Mouse (Mus musculus) kidney, adult 2 months (tissue): ENCODE measurements at regions not wholly inside any gene's neighbourhood (a gene's known extent, or its start where the extent isn't known, plus 50 kb on each side); places are given as distances from the start of the nearest gene placed in this dataset.
A peak's percentile ranks its signal among the peaks of the same experiment; 100 is the strongest.

ENCODE experiments used
- DNase-seq: peaks from one replicate; pipeline ENCODE4 v3.0.0; 2021
- H3K27ac ChIP-seq: fragments of 200-500 bp; 2 replicates; pipeline ENCODE4 v1.5.1; 2012; ENCODE audit warnings: low read depth, low read length, control low read depth, inconsistent platforms; ENCODE audit not compliant: insufficient read depth
- H3K27me3 ChIP-seq: fragments of 200-500 bp; replicated peaks from 2 replicates; pipeline ENCODE4 v1.6.1; 2012; ENCODE audit warnings: mild to moderate bottlenecking, moderate library complexity, low read length, inconsistent platforms; ENCODE audit not compliant: control insufficient read depth, insufficient read depth
- H3K36me3 ChIP-seq: fragments of 200-500 bp; 2 replicates; pipeline ENCODE4 v1.6.1; 2012; ENCODE audit warnings: mild to moderate bottlenecking, moderate library complexity, low read length, inconsistent platforms; ENCODE audit not compliant: control insufficient read depth, insufficient read depth
- H3K4me1 ChIP-seq: fragments of 200-500 bp; 2 replicates; pipeline ENCODE4 v1.6.1; 2011; ENCODE audit warnings: low read length; ENCODE audit not compliant: control insufficient read depth, insufficient read depth
- H3K4me3 ChIP-seq: fragments of 200-500 bp; 2 replicates; pipeline ENCODE4 v1.5.1; 2011; ENCODE audit warnings: mild to moderate bottlenecking, low read depth, low read length, control low read depth; ENCODE audit not compliant: insufficient read depth
- CTCF ChIP-seq: fragments of 200-500 bp; conservative IDR thresholded peaks from 2 replicates; pipeline ENCODE4 v1.5.1; 2011; ENCODE audit warnings: low read depth, mild to moderate bottlenecking, control low read depth, low read length, moderate library complexity, mixed read lengths; ENCODE audit not compliant: insufficient read depth, insufficient read length
- POLR2A ChIP-seq: fragments of 200-500 bp; IDR thresholded peaks from one replicate; pipeline ENCODE4 v1.6.1; 2011; ENCODE audit warnings: low read depth, low read length, control low read depth
- WGBS: fragments of 180-500 bp; shearing (Covaris S2); methylation state at CpG from one replicate; pipeline ENCODE4 v1.1.7; 2018; 5-methylcytosine and 5-hydroxymethylcytosine counted together

DNA sequence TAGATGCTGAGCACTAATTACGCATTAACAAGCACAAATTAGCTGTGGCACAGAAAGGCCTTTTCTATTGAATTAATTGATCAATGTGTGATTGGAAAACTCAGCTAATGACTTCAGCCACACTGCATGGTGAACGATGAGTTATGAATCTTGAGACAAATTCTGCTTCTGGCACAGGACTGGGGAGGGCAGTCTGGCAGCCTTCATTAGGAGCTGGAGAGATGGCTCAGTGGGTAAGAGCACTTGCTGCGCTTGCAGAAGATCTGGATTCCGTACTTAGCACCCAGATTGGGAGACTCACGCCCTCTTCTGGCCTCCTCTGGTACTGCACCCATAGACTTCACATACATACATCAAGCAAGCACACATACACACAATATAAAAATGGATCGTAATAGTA, 793.3 kb downstream of the Tmem132b start:
- 76% methylated on average over 6 of the region's 6 CpGs for WGBS
- TF ChIP-seq CTCF, result 0 out of 2 replicates have a peak, but pooled peaks have one; percentile 2
- no peak for TF ChIP-seq POLR2A
- no peaks in the 10 kb centered on the region for H3K36me3 ChIP-seq
- no peaks in the 10 kb centered on the region for H3K4me1 ChIP-seq
- no peak overlapping the region for H3K4me3 ChIP-seq
- H3K27me3 ChIP-seq, result no peaks in the 10 kb centered on the region
- DNase-seq, result no peak
- no peak overlapping the region for H3K27ac ChIP-seq

DNA sequence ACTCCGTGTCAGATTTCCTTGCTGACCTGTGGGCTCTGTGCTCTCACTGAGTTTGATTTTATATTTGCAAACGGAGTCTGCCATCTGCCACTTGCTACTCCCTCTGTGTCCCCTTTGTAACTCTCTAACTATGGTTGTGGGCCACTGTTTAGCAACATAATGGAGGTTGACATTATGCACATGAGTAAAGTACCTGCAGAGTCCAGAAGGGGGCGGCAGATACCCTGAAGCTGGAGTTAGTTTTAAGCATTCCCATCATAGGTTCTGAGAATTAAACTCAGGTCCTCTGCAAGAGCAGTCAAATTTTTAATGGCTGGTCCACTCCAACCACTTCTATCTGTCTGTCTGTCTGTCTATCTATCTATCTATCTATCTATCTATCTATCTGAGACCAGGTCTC, 796.7 kb downstream of the Tmem132b start:
- no peaks in the 10 kb centered on the region for H3K36me3 ChIP-seq
- no peak for DNase-seq
- WGBS, result 36% methylated on average over 3 of the region's 3 CpGs

DNA sequence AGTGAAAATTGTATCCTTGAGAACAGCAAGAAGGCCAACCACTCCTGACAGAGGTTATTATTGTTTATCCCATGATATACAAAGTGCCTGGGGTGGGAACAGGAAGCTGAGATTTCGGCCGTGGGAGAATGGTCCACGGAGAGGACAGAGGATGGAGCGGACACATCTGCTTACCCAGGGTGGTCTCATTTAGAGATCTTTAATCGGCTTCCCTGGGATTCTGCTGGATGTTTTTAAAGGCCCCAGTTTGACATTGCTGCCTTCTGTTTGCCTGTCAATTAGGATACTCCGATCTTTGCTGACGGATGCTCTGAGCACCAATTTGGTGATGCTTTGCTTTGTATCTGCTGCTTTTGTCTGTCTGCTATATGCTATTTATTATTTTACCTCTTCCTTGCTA, 803.5 kb downstream of the Tmem132b start:
- TF ChIP-seq POLR2A (no peak), CTCF (no peak)
- H3K27ac ChIP-seq, result no peak overlapping the region
- H3K27me3 ChIP-seq, result no peaks in the 10 kb centered on the region
- H3K4me3 ChIP-seq, result no peak overlapping the region
- DNase-seq, result no peak
- H3K36me3 ChIP-seq, result no peaks in the 10 kb centered on the region
- no peaks in the 10 kb centered on the region for H3K4me1 ChIP-seq
- WGBS, result 72% methylated on average over 7 of the region's 7 CpGs

More for the DNA sequence above, 796.7 kb downstream of the Tmem132b start:
- Histone ChIP-seq H3K4me3 (no peak overlapping the region), H3K27me3 (no peaks in the 10 kb centered on the region), H3K27ac (no peak overlapping the region), H3K4me1 (no peaks in the 10 kb centered on the region)
- no peak for TF ChIP-seq CTCF

DNA sequence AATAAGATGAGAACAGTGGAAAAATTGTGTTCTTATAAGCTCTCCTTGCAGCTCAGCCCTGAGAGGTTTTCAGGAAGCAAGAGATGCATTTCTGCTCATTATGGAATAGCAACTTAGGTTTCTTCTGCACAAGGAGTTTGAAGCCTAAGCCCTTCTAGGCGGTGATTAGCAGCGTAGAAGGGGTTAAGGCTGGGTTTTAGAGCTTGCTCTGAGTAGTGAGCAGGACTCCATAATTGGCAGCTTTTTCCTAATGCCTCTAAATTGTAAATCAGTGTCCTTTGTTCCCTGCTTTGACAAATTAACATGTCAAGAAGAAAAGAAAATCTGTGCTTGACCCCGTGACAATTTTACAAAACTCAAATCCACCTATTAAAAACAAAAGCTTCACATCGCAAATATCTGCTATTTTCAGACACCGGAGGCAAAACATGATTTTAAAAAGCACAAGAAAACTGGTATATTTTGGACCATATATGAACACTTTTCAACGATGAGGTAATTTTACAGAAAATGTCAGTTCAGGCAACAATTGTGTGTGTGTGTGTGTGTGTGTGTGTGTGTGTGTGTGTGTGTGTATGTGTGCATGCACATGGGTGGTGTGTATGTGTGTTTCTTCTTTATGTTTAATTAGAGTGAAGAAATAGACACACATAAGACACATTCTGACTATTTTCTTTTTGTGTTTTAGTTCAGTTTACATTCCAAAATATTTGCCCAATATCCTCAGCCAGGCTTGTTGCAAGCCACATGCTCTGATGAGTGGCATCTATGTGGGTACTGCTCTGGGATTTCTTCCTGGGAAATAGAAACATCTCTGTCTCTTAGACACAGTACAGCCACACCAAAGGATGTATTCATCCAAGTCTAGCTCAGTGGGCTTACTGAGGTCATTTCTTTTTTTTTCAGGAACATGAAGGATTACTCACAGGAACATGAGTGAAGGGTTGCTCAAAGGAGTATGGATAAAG, 804.3 kb downstream of the Tmem132b start:
- Histone ChIP-seq H3K4me1 (no peaks in the 10 kb centered on the region), H3K27me3 (no peaks in the 10 kb centered on the region), H3K36me3 (no peaks in the 10 kb centered on the region), H3K4me3 (no peak overlapping the region), H3K27ac (no peak overlapping the region)
- DNase-seq, result no peak
- TF ChIP-seq POLR2A, result no peak
- no peak for TF ChIP-seq CTCF
- 70% methylated on average over 6 of the region's 6 CpGs for WGBS

DNA sequence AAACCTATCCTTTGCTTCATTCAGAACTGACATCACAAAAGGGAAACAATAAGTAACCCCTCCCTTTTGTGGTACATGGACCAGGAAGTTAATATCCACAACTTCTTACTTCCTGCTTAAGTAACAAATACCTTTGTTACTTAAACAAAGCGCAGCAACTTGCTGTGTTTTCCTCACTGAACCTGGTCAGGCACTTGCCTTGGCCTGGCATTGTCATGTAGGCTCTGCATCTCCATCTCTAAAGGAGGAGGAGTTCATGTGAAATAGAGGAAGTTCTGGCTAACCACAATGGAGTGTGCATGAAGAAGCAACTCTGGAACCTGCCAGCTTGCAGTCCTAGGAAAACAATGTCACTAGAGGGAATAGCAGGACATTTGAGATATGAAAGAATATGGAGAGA, 806.3 kb downstream of the Tmem132b start:
- Histone ChIP-seq H3K27me3 (no peaks in the 10 kb centered on the region; the same call in 1 of the 2 replicates), H3K36me3 (no peaks in the 10 kb centered on the region), H3K27ac (no peak overlapping the region), H3K4me3 (no peak overlapping the region), H3K4me1 (no peaks in the 10 kb centered on the region)
- 78% methylated on average over 1 of the region's 1 CpGs for WGBS
- TF ChIP-seq POLR2A (no peak), CTCF (no peak)
- no peak for DNase-seq

DNA sequence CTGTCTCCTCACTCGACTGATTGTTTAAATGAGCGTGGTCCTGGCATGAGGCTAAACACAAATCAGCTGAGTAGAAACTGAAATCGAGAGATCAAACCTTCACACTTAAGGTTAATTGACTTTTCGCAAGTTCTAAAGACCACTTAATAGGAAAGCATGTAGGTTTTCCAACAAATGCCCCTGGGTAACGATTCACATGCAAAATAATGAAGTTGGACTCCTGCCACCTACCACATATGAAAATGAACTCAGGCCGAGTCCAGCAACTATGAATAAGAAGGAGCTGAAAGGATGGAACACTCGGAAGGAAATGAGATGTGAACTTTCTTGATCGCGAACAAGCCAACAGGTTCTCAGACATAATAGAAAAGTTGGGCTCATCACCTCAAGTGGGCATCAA, 812.0 kb downstream of the Tmem132b start:
- Histone ChIP-seq H3K36me3 (no peaks in the 10 kb centered on the region), H3K4me1 (no peaks in the 10 kb centered on the region), H3K4me3 (no peak overlapping the region), H3K27me3 (no peaks in the 10 kb centered on the region; the same call in 1 of the 2 replicates), H3K27ac (no peak overlapping the region)
- no peak for DNase-seq
- 64% methylated on average over 9 of the region's 9 CpGs for WGBS
- TF ChIP-seq POLR2A, result no peak
- no peak for TF ChIP-seq CTCF

DNA sequence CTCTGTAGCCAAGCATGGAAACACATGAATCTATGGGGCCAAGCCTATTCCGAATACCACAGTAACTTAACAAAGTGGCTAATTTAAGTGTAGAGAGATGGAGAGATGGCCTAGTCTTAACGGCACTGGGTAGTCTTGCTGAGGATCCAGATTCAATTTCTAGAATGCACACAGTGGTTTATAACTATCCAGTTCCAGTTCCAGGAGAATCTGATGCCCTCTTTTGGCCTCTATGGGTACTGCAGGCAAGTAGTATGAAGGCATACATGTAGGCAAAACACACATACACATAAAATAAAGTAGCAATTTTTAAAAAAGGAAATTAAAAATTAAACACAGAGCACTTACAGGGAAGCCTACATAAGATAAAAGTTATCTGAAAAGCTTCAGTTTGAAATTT, 819.4 kb downstream of the Tmem132b start:
- H3K4me1 ChIP-seq, result no peaks in the 10 kb centered on the region
- 99% methylated on average over 2 of the region's 2 CpGs for WGBS
- no peak for DNase-seq
- H3K27ac ChIP-seq, result no peak overlapping the region
- H3K4me3 ChIP-seq, result no peak overlapping the region
- TF ChIP-seq CTCF (no peak), POLR2A (no peak)
- no peaks in the 10 kb centered on the region for H3K27me3 ChIP-seq
- no peaks in the 10 kb centered on the region for H3K36me3 ChIP-seq

DNA sequence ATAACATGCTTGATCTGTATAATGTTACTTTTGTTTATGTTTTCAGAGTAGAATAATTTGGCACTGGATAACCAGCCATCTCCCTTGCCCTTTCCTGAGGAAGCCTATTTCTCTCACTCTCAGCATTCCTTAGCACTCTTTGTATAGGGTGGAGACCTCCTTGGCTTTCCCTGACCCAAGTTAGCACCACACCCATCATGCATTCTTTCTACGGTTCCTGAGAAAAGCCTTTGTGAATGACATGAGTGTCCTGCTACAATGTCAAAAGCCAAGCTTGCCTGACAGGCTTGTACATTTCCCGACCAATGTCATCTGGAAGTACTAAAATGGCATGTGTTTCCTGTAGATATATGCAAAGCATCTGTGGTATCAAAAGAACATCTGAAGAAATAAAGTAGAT, 837.9 kb downstream of the Tmem132b start:
- 82% methylated on average over 2 of the region's 2 CpGs for WGBS
- Histone ChIP-seq H3K36me3 (no peaks in the 10 kb centered on the region), H3K4me3 (no peak overlapping the region), H3K4me1 (no peaks in the 10 kb centered on the region), H3K27ac (no peak overlapping the region), H3K27me3 (no peaks in the 10 kb centered on the region)
- TF ChIP-seq POLR2A, result no peak
- no peak for TF ChIP-seq CTCF
- DNase-seq, result no peak
